Mouse (Mus musculus) gastrocnemius, postnatal 25 days (tissue): ENCODE measurements at regions not wholly inside any gene's neighbourhood (a gene's known extent, or its start where the extent isn't known, plus 50 kb on each side); places are given as distances from the start of the nearest gene placed in this dataset.
A peak's percentile ranks its signal among the peaks of the same experiment; 100 is the strongest.

Experiments
- DNase-seq: peaks from one replicate; pipeline ENCODE4 v3.0.0; 2022

DNA sequence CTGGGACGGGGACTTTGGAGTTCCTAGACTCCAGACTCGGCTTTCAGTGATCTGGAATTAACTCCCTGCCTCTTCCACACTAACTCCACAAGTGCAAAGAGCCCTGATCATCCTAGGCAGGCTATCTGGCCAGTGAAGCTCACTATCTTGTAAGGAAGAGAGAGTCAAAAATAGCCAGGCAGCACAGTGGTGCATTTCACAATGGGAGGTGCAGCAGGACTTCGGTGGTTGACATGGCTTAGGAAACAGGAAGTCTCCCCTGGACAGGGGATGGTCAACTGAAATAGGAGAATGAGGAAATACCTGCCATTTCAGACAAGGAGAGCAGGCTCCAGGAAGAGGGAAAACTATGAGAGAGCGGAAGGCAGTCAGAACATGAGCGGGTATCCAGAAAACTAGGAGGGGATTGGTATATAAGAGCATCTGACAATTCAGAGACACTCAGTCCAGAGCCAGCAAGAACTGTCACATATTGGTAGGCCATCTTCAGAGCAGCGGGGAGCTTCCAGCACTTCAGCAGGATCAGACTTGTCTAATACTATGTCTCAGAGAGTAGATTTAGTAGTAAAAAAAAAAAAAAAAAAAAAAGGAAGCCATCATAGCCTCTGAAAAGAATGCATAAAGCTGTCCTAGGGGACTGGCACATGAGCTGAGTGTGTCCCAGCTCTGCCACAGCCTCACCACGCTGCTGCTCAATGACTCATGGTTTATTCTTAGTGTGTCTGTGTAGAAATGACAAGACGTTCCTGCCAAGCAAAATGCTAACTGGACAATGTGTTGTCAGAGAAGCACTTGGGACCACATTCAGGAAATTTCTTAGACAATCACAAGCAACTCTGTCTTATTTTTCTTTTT is 184.5 kb upstream of the Cpeb2 start:
- peak; percentile 9 for DNase-seq

DNA sequence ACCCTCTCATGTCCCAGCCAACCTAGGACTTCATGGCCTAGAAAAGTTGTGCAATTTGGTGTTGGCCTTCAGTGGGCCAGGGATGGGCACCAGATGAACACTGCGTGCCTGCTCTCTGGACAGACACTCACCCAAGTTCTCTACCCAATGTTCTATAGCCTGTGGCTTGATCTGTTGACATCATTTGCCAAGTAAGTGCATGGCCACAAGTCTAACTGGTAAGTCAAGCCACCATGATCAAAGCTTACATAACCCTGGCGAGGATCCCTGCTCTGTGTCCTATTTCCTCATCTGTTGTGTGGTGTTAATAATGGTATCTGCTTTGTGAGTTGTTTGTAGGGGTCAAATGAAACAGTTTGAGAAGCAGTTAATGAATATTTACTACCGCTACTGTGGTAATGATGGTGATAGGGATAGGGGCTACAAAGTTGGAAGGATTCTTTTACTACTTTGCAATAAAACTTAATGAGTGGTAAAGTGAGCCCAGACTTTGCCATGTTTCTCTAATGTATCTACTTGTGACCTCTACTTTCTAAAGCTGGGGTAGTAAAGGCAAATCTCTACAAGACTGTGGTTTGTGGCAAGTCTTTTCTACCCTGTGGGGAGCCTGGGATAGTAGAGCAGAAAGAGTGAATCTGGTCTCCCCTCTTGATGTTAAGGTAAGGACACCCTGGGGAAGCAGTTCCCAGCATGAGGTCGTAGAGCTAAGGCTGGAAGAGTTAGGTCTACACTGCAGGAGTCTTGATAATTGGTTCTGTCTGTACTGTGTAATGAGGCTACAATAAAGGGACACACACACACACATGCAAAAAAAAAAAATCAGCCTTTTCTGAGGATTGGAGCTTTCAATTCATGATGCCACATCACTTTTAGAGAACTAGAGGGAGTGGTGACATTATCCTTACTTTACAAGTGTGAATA is 183.3 kb upstream of the Cpeb2 start:
- DNase-seq, result no peak

DNA sequence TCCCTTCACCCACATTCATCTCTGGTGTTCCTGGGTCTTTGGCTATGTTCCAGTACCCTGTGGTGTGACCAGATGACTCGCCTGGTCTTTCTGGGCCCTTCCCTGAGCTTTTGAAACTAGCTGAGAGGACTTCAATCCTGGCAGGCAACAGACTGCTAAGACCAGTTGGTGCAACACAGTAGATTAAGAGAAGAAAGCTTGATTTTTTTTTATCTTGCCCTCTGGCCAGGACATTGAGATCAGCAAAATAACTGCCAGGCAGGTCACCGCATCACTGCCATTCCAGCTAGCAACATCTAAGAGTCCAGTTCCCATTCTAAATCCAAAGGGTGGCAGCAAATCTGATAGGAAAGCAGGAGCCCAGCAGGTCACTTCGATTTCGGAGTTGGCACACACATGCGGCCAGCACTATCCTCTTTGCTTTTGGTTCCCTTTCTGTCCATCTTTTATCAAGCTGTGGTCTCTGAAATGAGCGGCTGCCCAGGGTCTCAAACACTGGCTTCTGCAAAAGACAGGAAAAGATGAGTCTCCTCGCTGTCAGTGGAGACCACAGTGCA is 181.9 kb upstream of the Cpeb2 start:
- DNase-seq, result no peak

DNA sequence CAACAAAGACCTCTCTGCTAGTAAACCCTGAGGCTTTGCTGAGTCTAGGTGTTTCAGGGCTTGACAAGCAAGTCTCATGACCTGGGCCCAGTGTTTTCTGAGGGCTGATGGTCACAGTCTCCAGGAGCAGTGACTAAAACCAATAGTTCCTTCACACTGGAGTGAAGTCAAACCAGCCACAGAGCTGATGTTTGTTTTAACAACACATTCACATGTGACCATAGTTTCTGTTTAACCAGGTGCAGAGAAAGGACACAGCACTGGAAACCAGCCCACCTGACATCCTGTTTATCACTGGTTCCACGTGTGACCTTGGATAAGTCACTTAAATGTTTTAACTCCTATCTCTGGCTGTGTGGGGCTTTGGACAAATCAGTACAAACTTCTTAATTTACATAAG is 180.3 kb upstream of the Cpeb2 start:
- DNase-seq, result no peak

DNA sequence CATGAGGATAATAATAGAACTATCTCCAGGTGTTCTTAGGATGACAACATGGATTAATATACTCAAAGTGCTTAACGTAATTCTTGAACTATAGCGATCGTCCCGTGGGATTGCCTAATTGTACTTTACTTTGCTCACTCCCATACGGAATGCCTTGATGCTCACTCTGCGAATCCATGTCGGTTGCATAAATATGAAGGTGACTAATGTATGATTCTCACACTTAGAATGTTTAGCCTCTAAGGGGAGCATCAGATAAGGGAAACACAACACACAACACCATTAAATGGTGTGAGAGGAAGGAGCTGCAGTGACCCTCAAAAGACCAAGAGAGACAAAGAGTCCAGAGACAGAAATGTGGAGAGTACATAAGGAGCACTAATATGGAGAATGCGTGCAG is 178.4 kb upstream of the Cpeb2 start:
- no peak for DNase-seq

DNA sequence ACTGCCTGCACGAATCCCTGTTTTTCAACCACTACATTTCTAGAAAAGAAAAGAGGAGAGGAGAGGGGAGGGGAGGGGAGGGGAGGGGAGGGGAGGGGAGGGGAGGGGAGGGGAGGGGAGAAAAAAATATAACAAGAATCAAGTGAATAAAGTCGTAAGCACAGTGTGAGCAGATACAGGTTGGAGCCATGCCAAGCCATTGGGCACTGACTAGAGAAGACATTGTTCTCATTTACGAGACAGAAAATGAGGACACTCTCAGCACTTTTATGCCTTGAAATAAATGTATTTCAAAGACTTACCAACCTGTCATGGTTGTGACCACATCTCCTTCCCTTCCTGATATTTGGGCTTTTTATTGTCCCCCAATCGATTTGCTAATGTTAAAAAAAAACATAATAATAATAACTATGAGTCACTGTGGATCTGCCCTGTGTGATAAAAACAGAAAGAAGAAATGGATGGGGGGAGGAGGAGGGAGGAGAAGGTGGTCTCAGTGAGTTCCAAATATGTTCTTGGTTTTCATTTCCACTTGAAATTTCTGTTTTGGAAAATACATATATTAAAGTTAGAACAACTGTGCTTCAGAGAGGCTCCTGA is 177.8 kb upstream of the Cpeb2 start:
- no peak for DNase-seq

DNA sequence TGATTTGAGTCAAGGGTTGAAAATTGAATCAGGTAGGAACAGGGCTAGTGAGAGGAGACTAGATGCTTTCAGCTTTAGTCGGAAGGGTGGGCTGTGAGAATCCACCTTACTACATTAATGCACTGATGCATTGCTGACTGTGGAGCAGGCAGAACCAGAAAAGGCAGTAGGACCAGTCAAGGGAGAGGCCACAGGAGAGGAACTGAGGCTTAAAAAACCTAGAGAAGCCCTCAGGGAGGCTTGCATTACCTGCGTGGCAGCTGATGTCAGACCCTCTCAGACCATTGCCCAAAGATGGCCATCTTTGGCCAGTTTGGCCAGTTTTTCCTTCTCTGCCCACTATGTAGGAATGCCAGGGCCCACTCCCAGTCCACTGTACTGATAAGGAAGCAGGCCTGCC is 176.5 kb upstream of the Cpeb2 start:
- DNase-seq, result no peak

DNA sequence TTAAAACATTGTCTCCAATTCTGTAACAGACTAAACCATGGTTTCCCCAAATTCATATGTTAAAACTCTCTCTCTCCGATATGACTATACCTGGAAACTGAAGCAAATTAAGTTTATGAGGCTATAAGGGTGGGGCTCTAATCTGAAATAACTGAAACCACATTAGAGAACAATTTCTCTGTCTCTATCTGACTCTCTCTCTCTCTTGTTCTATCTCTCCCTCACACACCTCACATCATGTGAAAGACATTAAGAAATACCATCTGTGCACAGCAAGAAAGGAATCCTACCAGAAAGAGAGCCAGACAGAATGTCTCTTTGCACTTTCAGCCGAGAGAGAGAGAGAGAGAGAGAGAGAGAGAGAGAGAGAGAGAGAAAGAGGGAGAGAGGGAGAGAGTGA is 171.7 kb upstream of the Cpeb2 start:
- DNase-seq, result no peak

DNA sequence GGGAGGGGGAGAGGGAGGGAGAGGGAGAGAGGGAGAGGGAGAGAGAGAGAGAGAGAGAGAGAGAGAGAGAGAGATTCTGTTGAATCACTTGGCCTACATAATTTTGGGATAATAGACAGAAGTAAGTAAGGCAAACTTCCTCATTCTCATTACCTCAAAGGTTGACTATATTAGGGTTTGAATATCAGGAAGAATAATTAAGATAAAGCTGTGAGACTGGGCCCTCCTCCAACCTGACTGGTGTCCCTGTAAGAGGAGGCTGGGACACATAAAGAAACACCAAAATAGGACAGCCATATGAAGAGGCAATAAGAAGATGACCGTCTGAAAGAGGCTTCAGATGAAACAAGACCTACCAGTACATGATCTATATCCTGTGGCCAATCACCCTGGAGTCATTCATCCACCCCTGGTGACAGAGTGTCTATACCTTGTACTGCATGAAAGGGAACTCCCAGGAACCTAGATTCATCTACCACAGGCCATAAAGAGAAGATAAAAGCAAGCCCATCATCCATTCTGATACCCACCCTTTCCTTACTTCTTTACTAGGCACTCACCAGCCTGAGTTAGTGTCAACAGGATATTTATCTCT is 171.1 kb upstream of the Cpeb2 start:
- no peak for DNase-seq

DNA sequence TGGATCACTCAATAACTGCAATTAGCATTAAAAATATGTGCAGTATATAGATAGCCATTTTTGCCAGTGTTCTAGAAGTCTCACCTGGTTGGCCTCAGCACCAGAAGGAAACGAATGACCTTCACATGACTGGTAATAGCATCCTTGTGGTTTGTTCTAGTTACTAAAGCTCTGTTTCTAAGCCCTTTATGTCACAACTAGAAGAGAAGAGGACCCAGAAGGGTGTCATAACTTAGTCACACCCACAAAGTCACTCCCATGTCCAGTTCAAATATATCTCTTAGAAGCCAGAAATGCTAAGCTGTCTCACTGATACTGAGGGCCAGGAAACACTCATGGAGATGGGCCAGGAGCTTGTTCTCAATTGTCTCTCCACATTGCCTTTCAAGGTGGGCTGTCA is 170.5 kb upstream of the Cpeb2 start:
- DNase-seq, result no peak

DNA sequence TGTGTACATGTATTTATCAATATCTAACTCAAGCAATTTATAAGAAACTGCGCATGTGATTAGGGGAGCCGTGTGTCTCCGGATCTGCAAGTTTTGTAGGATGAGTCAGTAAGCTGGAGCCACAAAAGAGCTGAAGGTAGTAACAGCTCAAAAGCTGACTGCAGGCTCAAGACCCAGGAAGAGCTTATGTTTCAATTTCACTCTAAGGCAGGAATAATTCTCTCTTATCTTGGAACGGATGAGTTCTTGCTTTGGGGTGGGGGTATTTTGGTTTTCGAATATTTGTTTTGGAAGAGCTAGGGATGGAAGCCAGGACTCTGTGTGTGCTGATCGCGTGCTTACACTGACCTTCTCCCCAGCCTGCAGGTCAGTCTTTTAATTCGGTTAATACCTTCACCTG is 169.6 kb upstream of the Cpeb2 start:
- no peak for DNase-seq

DNA sequence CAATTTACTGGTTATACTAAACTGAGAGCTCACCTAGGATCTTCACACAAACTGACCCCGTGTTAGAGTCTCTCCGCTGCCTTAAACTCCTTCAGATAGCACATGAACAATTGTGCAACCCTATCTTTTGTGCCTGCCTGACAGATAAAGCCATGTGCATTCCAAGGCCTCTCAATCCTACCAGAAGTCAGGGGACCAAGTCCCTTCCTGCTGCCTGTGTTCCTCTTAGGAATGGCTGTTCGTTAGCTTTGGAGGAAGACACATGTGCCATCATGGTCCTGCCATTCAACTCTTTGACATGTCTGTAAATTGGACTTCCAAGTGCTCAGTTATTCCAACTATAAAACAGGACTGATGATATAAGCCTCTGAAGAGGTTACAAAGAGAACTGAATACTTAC is 161.4 kb upstream of the Cpeb2 start:
- no peak for DNase-seq

DNA sequence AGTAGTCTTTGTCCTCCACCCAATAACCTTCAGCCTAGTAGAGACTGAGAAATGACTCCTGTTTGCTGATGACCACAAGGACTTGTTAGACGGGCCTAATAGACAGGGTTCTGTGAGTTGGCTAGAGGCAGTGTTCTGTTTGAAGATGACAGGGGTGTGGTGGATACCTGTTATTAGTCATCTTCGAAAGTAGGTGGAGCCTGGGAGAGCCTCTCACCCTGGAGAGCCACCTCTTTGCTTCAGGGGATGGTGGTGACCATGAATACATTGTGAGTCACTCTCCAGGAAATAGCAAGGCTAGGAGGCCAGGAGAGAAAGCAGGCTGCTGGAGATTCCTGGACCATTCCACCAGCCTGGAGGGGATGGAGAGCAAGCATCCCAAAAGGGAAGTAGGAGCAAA is 160.6 kb upstream of the Cpeb2 start:
- no peak for DNase-seq

DNA sequence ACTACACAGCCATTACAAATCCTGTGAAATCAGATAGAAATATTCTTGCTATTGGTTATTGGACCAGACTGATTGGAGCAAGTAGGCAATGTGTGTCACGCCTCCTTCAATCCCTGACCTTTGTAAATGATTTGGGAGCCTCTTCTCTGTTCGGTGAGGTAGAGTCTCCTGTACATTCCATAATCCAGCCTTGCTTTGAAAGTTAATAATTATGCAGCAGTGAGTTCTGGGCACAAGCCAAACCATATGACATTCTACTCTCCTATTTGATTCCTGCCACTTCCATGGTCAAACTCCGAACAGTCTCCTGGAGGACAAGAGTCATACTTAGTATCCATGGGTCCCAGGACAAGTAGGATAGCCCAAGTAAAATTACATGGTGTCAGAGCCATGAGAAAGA is 158.4 kb upstream of the Cpeb2 start:
- DNase-seq, result no peak

DNA sequence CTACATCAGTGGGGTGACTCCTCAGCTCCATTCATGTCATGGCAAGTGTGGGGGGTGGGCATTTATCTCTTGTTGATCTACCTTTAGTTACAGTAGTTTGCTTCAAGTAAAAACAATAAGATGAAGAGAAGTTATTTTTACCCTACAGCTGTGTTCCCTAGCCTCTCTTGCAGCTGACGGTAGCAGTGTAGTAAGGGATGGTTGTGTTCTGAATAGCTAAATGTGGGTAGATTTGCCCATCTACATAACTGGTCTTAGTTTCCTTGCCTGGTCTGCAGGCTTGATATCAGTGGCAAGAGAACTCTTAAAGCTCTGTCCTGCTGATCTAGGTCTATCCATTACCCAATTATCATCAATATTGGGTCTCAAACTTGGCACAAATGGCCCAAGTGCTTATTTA is 152.7 kb upstream of the Cpeb2 start:
- DNase-seq, result no peak

DNA sequence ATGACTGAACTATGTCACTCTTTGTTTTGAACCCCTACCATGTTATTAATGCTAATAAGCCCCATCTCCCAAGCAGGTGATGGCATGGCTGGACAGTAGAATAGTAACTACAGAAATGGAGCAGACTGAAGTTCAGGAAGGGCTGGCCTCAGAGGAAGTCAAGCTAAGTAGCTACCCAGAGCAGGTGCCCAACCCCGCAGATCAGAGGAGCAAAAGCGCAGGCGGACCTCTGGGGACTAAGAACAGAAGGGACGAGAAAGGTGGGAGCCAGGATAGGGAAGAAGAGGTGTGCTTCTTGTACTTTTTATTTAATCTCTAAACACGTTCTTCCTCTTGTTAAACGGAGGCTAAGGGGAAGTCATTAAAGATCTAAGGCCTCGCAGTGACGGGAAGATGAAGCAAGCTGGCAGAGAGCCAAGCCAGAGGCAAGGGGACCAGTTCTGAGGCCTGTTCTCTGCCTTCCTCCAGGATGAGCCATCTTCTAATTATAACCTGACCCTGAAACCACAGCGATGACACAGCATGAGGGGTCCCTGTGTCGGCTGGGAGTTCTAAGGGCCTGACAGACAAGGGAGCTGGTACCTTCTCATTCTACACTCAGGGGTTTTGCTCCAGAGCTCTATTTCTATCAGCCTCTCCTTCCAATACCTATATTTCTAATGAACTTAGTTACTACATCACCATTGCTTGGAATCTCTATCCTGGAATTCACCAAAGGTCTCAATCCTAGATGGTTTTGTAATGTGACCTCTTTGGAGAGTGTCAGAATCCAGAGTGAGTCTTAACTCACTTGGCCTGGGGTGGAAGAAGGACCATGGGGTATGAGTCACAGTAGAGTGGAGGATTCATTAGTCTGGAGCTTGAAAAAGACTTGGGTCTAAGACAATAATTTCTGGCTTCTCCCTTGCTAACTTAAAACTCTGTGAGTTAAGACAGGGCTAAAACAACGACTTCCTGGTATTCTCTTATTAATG is 151.1 kb upstream of the Cpeb2 start:
- DNase-seq, result no peak

DNA sequence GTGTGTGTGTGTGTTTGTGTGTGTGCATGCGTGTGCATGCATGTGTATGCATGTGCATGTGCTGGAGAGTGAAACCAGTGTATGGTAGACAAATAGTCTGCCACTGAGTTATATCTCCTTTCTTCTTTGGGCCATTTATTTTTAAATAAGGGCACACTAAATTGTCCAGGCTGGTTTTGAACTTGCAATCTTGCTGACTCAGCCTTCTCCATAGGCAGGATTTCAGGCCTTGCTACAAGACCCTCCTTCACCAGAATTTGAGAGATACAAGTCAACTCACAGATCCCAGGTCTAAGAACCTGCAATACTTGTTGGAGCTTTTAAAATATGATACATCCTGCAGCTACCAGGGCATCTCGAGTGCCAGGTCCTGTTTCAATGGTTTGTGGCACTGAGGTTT is 145.9 kb upstream of the Cpeb2 start:
- DNase-seq, result no peak

DNA sequence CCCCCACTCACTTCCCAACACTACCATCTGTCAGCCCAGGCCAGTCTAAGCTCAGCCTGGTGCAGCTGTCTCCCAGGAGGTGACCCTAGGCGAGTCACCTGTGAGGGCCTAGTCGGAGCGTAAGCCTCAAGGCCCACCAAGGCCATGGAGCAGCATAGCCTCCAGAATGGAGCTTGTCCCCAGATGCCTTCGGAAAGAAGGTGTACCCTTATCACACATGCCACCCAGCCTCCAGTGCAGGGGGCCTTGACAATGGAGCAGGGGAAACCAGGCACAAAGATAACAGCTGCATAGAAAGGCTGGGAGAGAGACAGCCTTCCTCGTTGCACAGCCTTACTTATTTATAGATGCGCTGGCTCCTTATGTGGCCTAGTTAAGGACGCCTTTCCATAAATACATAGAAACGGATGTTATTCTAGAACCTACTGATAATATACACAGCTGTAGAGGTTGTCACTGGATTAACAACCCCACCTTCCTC is 145.0 kb upstream of the Cpeb2 start:
- DNase-seq, result no peak

DNA sequence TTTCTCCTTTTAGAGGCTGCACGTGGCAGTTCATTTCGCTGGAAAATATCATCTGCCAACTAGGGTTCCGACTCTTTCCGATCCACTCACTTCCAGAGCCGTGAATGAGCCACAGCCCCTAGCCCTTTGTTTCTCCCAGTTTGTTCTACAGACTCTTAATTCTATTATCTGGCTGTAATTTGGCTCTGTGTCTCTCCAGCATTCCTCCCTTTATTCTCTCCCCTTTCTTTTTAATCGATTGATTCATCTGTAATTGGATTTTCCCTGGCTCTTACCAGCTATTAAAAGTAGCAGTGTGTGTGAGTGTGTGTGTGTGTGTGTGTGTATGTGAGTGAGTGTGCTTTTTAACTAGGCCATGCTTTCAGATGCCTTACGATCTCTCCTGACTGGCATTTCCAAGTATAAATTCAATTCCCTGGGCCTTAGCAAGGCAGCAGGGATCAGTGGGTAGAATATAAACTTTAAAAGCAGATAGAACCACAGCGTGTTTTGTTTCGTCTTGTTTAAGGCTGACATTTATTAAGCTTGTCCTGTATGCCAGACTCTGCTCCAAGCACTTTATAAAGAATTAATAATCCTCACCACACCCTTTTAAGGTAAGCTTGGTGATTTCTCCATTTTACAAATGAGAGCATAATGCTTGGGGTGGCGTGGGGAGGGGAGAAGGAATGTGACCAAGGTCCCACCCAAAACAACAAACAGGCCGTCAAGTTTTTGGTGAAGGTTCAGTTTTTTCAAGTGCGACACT is 144.1 kb upstream of the Cpeb2 start:
- no peak for DNase-seq

DNA sequence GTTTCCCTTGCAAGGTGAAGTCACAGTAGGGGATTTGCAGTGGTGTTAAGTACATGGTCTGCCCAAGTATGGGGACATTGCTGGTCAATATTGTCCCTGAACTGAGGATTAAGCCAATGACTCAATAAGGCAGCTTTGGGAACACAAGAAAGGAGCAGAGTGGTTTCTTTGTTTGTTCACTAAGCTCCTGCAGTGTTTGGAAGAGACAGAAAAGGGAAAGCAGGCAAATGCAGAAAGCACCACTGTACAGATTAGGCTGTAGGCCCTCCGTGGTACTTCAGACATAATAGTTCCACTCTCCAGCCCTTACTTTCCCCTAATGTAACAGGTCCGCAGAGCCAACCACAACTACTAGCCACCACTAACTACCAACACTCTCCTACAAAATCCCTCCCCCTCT is 143.5 kb upstream of the Cpeb2 start:
- no peak for DNase-seq
